Mouse (Mus musculus) heart, postnatal 10 days (tissue): ENCODE data around the gene Acap1. TPM values are rescaled to one million over a fixed set of nuclear protein-coding genes. Genes with fewer than 3 reads are reported as not detected.
A peak's percentile ranks its signal among the peaks of the same experiment; 100 is the strongest.

ENCODE experiments used
- DNase-seq, 2 experiments: peaks; one replicate each; pipeline ENCODE4 v3.0.0; 2021
- intact Hi-C: fragments of 180-260 bp; cut with DNase I; formaldehyde crosslinking; loops from one replicate; pipeline ENCODE4 v1.15.1; 2025
- total RNA-seq, 2 experiments: library from RNA; stranded (reverse); gene quantifications; 2 replicates each; pipeline ENCODE4 v1.2.3; 2021

The Acap1 gene
- total RNA-seq, 2 experiments from 2014 or later, result 2.7 to 3.0 TPM

DNA sequence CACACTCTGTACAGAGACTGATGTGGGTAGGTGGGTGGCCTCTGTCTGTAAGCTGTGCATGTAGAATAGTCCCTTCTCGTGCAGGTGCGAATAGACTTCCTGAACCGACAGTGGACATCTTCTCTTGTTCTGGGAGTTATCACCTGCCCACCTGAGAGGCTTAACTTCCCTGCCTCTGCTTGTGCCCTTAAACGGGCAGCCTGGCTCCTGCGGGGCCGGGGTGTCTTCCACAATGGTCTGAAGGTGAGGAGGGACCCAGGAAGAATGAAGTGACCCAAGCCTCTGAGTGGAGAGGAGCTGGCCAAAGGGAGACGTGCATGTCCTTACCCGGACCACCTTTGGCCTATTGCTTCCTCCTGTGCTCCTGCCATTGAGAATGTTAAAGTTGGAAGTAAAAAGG lies 14.8 kb upstream of the Acap1 start:
- intact Hi-C loops, result no loop called here
- no peak for DNase-seq

GRCm38 (mm10) chr11:69909174-69909573 lies 13.8 kb upstream of the Acap1 start:
- no peak for DNase-seq
- intact Hi-C loops, result no loop called here

- DNase-seq, result no peak
- intact Hi-C loops, result no loop called here
Measured at GRCm38 (mm10) chr11:69908645-69909044, 13.3 kb upstream of the Acap1 start.

- DNase-seq, result no peak
- intact Hi-C loops, result no loop called here
Measured at GRCm38 (mm10) chr11:69904311-69904710, 9.0 kb upstream of the Acap1 start.

DNA sequence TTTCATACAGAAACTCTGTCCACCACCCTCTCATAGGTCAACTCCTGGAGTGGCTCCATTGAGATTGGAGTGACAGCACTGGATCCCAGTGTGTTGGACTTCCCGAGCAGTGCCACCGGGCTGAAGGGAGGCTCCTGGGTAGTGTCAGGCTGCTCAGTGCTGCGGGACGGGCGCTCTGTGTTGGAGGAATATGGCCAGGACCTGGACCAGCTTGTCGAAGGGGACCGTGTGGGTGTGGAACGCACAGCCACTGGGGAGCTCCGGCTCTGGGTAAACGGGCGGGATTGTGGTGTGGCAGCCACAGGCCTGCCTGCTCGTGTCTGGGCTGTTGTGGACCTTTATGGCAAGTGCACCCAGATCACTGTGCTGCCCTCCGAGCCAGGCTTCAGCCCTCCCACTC lies 7.6 kb upstream of the Acap1 start:
- intact Hi-C loops, result loop anchor here (2.0 kb wide), 1 partner anchor 14 kb away; no protein-coding TSS in a partner anchor
- no peak for DNase-seq

DNA sequence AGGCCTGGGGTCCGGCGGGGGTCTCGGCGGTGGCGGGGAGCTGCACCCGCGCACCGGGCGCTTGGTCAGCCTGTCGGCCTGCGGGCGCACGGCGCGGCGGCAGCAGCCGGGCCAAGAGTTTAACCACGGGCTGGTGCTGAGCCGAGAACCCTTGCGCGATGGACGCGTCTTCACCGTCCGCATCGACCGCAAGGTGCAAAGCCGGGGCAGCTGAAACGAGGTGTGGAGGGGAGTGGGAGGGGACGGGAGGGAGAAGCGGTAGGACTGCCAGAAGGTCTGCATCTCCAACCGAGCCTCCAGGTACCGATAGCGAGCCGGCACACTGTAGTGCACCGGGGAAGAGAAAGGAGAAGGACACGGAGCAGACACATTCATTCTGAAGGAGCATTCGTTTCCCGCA lies 6.7 kb upstream of the Acap1 start:
- intact Hi-C loops, result loop anchor here (2.0 kb wide), 2 partner anchors 15 to 17 kb away; no protein-coding TSS in a partner anchor
- peak in 1 of 2 experiments; percentile 40 for DNase-seq

GRCm38 (mm10) chr11:69901406-69901846 lies 6.1 kb upstream of the Acap1 start:
- intact Hi-C loops, result loop anchor here (2.0 kb wide), 1 partner anchor 17 kb away; no protein-coding TSS in a partner anchor
- DNase-seq, result peak; percentile 96 to 97

GRCm38 (mm10) chr11:69900471-69901405 lies 5.4 kb upstream of the Acap1 start, which contains the start of the genes 2810408A11Rik and Neurl4:
Gene 2810408A11Rik, minus strand, starts transcription at chr11:69900987.
Gene Neurl4, plus strand, starts transcription at chr11:69901072.
- DNase-seq, result peak; percentile 93 to 95
- intact Hi-C loops, result loop anchor here (2.0 kb wide), 1 partner anchor 16 kb away; no protein-coding TSS in a partner anchor

DNA sequence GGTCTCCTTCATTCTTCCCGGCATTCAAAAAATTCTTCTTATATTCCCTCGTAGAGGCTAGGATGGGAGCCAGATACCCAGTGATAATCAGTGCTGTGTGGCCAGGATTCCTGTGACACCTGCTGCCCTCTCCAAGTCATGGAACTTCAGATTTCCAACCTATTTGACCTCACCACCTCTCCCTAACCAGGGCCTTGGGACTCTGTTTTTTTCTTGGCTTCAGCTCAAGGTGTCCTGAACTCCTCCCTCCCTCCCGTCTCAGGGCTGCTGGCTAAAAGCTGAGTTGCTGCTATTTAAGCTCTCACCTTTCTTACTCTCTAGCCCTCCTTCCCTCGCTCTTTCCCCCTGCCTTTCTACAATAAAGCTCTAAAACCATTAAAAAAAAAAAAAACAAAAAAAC lies 4.5 kb upstream of the Acap1 start:
- intact Hi-C loops, result loop anchor here (2.0 kb wide), 1 partner anchor 15 kb away; no protein-coding TSS in a partner anchor
- DNase-seq, result no peak

GRCm38 (mm10) chr11:69894671-69895070 lies 668 bp downstream of the Acap1 start:
- no peak for DNase-seq
- intact Hi-C loops, result no loop called here

DNA sequence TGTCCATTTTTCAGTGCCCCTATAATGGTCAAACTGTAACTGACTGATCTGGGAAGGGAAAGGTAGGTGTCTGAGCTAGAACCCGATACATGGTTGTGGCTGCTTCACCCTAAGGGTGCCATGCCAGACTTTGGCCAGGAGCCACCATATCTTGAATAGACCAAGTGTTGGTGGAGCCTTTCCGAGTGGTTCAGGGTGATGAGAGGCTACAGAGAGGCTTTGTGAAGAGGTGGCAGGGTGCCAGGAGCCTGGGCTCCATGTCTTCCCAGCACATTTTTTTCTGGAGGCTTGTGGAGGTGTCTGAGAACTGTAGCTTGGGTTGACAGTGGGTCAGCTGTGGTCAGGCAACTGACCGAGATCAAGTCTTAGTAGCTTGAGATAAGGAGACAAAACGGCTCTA lies 3.9 kb downstream of the Acap1 start:
- intact Hi-C loops, result no loop called here
- DNase-seq, result peak in 1 of 2 experiments; percentile 54

DNA sequence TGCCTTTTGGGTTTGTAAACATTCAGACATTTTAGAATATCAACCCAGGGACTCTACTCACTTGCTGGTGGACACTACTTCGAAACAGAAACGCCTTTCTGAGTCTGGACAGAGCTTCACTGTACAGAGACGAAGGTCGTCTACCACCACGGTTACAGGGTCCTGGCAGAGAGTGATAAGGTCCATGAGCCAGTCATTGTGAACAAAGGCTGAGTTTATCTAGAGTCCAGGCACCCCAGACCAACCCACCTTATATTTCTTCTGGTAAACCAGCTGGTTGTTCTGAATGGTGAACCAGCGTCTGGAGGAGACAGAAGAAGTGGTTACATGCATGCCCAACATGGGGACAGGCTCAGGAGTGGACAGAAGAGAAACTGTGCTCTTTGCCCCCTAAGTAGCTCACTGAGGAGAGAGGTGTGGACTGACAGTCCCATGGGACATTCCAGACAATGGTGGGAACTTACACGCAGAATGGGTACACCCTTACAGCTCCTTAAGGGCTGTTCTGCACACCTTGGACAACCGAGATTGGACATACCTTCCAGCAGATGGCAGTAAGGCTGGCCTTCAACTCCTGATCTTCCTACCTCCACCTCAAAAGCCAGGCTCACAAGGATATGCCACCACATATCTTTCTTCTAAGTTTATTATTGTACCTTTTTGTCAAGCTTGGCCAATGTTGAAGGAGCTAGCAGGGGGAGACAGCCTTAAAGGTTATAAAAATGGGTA lies 8.3 kb downstream of the Acap1 start:
- intact Hi-C loops, result no loop called here
- DNase-seq, result no peak

- DNase-seq, result no peak
- intact Hi-C loops, result loop anchor here (2.0 kb wide), 1 partner anchor 16 kb away; the partner anchor contains the start of genes 2810408A11Rik and Neurl4
Measured at GRCm38 (mm10) chr11:69884663-69885062, 10.7 kb downstream of the Acap1 start.

- DNase-seq, result no peak
- intact Hi-C loops, result loop anchor here (2.0 kb wide), 1 partner anchor 17 kb away; the partner anchor contains the start of genes 2810408A11Rik and Neurl4
Measured at GRCm38 (mm10) chr11:69884240-69884639, 11.1 kb downstream of the Acap1 start.

DNA sequence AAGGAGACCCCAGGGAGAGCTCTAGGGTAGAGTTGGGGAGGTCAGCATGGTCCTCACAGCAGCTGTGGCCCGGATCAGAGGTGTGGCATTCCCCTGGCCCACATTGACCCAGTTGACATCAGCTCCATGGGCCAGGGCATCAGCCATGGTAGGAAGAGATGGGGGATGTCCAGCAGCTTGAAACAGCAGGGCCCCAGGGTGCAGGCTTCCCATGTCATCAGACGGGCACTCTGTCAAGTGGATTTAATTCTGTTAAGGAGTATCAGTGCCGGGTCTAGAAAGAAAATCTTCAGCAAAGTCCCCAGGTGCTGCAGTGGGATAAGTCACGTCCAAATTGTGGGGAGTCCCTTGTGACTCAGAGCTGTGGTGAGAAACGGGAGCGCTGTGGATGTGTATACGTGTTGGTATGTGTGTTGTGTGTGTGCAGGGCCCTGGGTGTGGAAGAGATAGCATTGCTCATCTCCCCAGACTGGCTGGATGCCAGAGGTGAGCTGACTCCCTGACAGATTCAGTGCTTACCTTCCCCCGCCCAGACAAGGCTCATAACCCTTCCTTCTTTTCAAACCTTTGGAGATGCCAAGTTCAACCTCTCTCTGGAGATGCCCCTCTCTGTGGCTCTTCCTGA lies 11.7 kb downstream of the Acap1 start:
- intact Hi-C loops, result loop anchor here (2.0 kb wide), 1 partner anchor 17 kb away; the partner anchor contains the start of genes 2810408A11Rik and Neurl4
- DNase-seq, result no peak

GRCm38 (mm10) chr11:69883066-69883465 lies 12.3 kb downstream of the Acap1 start:
- intact Hi-C loops, result no loop called here
- DNase-seq, result no peak

GRCm38 (mm10) chr11:69881787-69882670 lies 13.3 kb downstream of the Acap1 start:
- no peak for DNase-seq
- intact Hi-C loops, result loop anchor here (2.0 kb wide), 1 partner anchor 37 kb away; no protein-coding TSS in a partner anchor

DNA sequence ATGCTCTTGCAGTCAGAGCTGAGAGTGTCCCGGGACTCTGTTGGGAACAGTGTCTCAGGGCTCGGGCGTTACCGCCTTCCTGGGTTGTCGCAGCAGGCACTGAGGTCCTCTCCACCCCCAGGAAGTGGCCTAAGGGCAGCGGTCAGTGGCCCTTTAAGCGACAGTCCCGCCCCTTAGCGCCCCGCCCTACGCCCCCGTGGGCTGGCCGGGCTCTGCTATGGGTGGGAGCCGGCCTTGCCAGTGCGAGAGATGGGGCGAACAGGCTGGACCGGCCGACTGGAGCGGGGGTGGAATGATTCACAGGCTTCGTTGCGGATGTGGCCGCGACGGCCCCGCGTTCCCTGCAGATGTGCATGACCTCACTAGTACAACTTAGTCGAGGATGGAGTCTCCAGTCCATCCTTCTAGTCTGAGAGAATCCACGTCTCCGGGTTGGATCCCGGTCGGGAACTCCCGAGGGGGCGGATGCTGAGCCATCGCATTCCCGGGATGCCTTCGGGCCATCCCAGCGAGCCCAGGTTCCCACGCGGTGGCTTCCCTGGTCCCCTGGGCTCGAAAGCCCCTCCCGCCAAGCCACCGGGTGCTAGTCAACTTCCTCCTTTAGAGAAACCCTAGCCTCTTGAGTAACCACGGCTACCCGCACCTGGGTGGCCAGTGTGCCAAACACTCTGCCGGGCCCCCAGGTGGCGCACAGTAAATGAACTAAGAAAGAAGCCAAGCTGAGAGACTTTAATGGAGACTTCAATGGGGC lies 14.3 kb downstream of the Acap1 start, which contains the start of gene Kctd11:
TSS of gene Kctd11 (minus strand) at position 554 of the 751 bp plus-strand sequence.
- intact Hi-C loops, result loop anchor here (1.0 to 2.0 kb wide), 2 partner anchors 38 to 68 kb away; no protein-coding TSS in a partner anchor
- DNase-seq, result peak; percentile 92 to 94
